14 mouse cellular contexts compared by ENCODE assay signal in the genomic region with DNA sequence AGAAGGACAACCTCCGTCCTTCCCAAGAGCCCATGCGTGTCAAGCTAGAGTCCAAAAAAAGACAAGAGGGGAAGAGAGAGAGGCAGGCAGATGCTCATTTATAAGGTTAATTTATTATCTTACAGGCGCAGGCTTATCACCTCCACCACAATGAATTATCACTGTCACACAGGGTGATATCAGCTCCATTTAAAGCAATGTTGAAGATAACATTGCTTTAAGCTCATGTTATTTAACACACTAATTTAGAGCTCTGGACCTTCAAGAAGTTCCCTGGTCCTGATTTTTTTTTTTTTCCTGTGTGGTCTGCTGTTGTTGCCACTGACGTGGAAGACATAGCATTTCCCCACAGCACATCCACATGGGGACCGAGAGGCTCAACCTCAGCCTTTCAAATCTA.
"Had no signal": no experiment of that assay in that cellular context is flagged by ENCODE, and none has a peak within 500 bp of the region (broad histone marks: within the 10 kb centered on the region; RNA-seq: fewer than 3 reads in every experiment).

No protein-coding gene starts in this region.

- H3K9ac ChIP-seq: limb, embryonic 15.5 days; liver, embryonic 12.5 days; lung, embryonic 14.5 days; midbrain, embryonic 12.5 days; stomach, embryonic 15.5 days had no signal

- DNase-seq: kidney, postnatal 36 days; layer of hippocampus, adult 9-11 months; layer of hippocampus, postnatal 36 days; lung, embryonic 14.5 days; lung, postnatal 10 days; lung, postnatal 4 days; right cerebral cortex, postnatal 14 days had no signal

- H3K4me3 ChIP-seq: limb, embryonic 15.5 days; liver, embryonic 12.5 days; megakaryocyte, embryonic 14.5 days; midbrain, embryonic 12.5 days had no signal

- H3K27ac ChIP-seq: kidney, postnatal 0 days; limb, embryonic 15.5 days; liver, embryonic 12.5 days; midbrain, embryonic 12.5 days; stomach, embryonic 15.5 days had no signal

- H3K36me3 ChIP-seq: limb, embryonic 15.5 days; liver, embryonic 12.5 days; midbrain, embryonic 12.5 days; stomach, embryonic 15.5 days had no signal

- H3K9me3 ChIP-seq: limb, embryonic 15.5 days; liver, embryonic 12.5 days; megakaryocyte, embryonic 14.5 days; midbrain, embryonic 12.5 days; stomach, embryonic 15.5 days had no signal

- ATAC-seq: liver, embryonic 12.5 days; midbrain, embryonic 16.5 days had no signal

- H3K4me2 ChIP-seq: limb, embryonic 15.5 days; liver, embryonic 12.5 days; midbrain, embryonic 12.5 days had no signal
